Mouse (Mus musculus): ENCODE measurements around the gene Igfbpl1. TPM values are rescaled to one million over a fixed set of nuclear protein-coding genes. Genes with fewer than 3 reads are reported as not detected.

The Igfbpl1 gene
- total RNA-seq, 2 experiments from 2014 or later, result 0.92 to 3.3 TPM

Other genes starting within 250 kb of the Igfbpl1 start
- gene Aldh1b1, start 27.9 kb downstream of the Igfbpl1 start, total RNA-seq (2021), result 10 to 100 TPM in 1 of 2 experiments, 1 to 10 TPM in 1; 9.6 to 10.5 TPM
- not detected for gene Stra6l, start 21.7 kb upstream of the Igfbpl1 start, total RNA-seq (2021)
- gene Ccdc180, start 63.4 kb upstream of the Igfbpl1 start, total RNA-seq (2021), result under 1 TPM in 1 of 2 experiments, not detected in 1; 0.13 TPM
- gene Tdrd7, start 138.4 kb upstream of the Igfbpl1 start, total RNA-seq (2021), result 10 to 100 TPM; 20.7 to 20.9 TPM
- 10 to 100 TPM; 23.6 to 25.1 TPM for gene Tmod1, start 212.0 kb upstream of the Igfbpl1 start, total RNA-seq (2021)

All from left cerebral cortex, postnatal 14 days (tissue).